Mouse (Mus musculus): ENCODE results near the gene Vmn1r71.

Vmn1r71 gene

GRCm38 (mm10) chr7:10754264-10754663 lies at the start of gene Vmn1r71:
TSS of gene Vmn1r71 (minus strand) at chr7:10754364.
- TF ChIP-seq GATA4 (IDR thresholded peaks at IDR 0.05; ENCODE audit: insufficient replicate concordance, low read length), result no peak
